Mouse (Mus musculus) cerebellum, adult 2 months (tissue): Measurements from ENCODE around the gene Rarg. TPM values are rescaled to one million over a fixed set of nuclear protein-coding genes. Genes with fewer than 3 reads are reported as not detected.

Experiments used
- DNase-seq, 2 experiments: peaks; one replicate each; pipeline ENCODE4 v3.0.0; 2021
- H3K27ac ChIP-seq: fragments of 200-500 bp; 2 replicates; pipeline ENCODE4 v1.5.1; 2012; ENCODE audit warnings: low read length, control low read depth, inconsistent platforms; ENCODE audit not compliant: insufficient read depth
- H3K27me3 ChIP-seq: fragments of 200-500 bp; 2 replicates; pipeline ENCODE4 v1.6.1; 2012; ENCODE audit warnings: inconsistent platforms, mild to moderate bottlenecking, low read length, moderate library complexity; ENCODE audit not compliant: control insufficient read depth, insufficient read depth
- H3K4me1 ChIP-seq: fragments of 200-500 bp; 2 replicates; pipeline ENCODE4 v1.6.1; 2011; ENCODE audit warnings: low read length; ENCODE audit not compliant: control insufficient read depth, insufficient read depth
- H3K4me3 ChIP-seq: fragments of 200-500 bp; replicated peaks from 2 replicates; pipeline ENCODE3; 2011; ENCODE audit warnings: mild to moderate bottlenecking, low read depth, low read length, control low read depth; ENCODE audit not compliant: insufficient read depth
- CTCF ChIP-seq: fragments of 200-500 bp; IDR thresholded peaks from 2 replicates; pipeline ENCODE4 v1.5.1; 2011; ENCODE audit warnings: low read depth, mild to moderate bottlenecking, control low read depth, low read length, moderate library complexity, borderline replicate concordance; ENCODE audit not compliant: insufficient read depth
- POLR2A ChIP-seq: fragments of 200-500 bp; IDR thresholded peaks from 2 replicates; pipeline ENCODE4 v1.6.1; 2011; ENCODE audit warnings: low read length, control low read depth, borderline replicate concordance; ENCODE audit not compliant: insufficient read depth
- WGBS: fragments of 180-500 bp; shearing (Covaris S2); methylation state at CpG from one replicate; pipeline ENCODE4 v1.1.7; 2018; 5-methylcytosine and 5-hydroxymethylcytosine counted together
- polyA plus RNA-seq: library from polyadenylated mRNA; depleted of rRNA; stranded (reverse); fragments of >200 nt; gene quantifications from 2 replicates; pipeline ENCODE4 v1.2.3, GENCODE M21; 2012

Gene Rarg
- polyA plus RNA-seq, 1 experiment = 12.8 TPM

DNA sequence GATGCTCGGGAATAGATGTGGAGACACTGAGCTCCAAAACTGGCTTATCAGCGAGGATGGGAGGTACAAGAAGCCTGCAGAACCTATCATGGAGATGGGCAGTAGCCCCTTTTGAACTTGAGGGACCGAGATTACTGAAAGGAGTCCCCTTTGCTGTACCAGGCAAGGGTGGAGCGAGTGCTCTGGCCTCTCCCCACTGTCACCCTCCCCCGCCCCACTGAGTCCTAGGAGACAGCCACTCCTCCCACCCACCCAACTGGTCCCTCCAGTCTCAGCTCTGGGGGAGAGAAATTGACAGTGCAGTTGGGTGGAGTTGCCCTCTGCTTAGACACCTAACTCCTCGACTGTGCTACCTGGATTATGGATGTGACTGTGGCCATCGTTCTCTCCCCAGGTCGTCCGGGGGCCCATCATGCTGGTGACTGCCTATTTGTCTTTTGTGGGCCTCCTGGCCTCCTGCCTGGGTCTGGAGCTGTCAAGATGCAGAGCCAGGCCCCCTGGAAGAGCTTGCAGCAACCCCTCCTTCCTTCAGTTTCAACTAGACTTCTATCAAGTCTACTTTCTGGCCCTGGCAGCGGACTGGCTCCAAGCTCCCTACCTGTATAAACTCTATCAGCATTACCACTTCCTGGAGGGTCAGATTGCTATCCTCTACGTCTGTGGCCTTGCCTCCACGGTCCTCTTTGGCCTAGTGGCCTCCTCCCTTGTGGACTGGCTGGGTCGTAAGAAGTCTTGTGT, 22.6 kb upstream of the Rarg start:
- H3K27me3 ChIP-seq = no peaks in the 10 kb centered on the region
- peak overlapping the region; percentile 73 for H3K27ac ChIP-seq
- peaks cover 8% of the 10 kb centered on the region; the same call in 1 of the 2 replicates for H3K4me1 ChIP-seq
- peak in 1 of 2 experiments; percentile 17 for DNase-seq
- TF ChIP-seq CTCF = no peak
- no peak for TF ChIP-seq POLR2A
- H3K4me3 ChIP-seq = peak overlapping the region; percentile 71
- WGBS = 23% methylated on average over 13 of the region's 13 CpGs

- under 1% methylated on average over 65 of the region's 65 CpGs for WGBS
- no peaks in the 10 kb centered on the region for H3K27me3 ChIP-seq
- peak; percentile 90 to 91 for DNase-seq
- TF ChIP-seq POLR2A (peak; percentile 84), CTCF (peak; percentile 20; the same call in 1 of the 2 replicates)
- H3K4me1 ChIP-seq = peaks cover 8% of the 10 kb centered on the region; the same call in 1 of the 2 replicates
- H3K27ac ChIP-seq = peak within 1 kb of the TSS; percentile 73
- H3K4me3 ChIP-seq = peak within 1 kb of the TSS; percentile 71
Observed at GRCm38 (mm10) chr15:102279092-102279782, 21.9 kb upstream of the Rarg start, which contains the start of gene Mfsd5. TSS of gene Mfsd5 (plus strand) at chr15:102279454.

GRCm38 (mm10) chr15:102278726-102279091, 21.4 kb upstream of the Rarg start:
- H3K4me3 ChIP-seq = peak overlapping the region; percentile 71

DNA sequence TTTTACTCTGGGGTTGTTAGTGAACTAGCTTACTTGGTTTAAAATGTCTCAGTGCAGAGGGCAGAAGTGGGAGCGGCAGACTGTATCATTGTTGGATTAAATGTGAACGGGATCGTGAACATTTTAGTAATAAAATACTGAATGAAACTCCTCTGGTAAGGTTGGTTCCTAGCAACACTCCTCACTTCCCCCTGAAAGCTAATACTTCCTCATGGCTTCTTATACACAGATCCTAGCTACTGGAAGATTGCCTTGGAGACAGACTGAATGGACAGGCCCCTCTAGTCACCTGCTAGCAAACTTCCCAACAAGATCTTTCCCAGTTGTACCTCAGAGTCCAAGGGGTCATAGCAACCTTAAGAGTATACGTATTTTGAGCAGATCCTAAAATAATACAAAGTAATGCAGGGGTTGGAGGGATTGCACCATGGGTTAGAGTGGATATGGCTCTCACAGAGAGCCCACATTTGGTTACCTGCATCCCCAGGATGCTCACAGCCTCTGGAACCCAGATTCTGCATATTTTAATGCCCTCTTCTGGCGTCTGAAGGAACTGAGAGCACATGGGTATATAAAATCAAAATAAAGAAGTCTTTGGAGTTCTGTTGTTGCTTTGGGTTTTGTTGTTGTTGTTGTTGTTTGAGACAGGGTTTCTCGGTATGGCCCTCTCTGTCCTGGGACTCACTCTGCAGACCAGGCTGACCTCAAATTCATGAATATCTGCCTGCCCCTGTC, 16.8 kb upstream of the Rarg start:
- H3K27me3 ChIP-seq = no peaks in the 10 kb centered on the region
- H3K4me1 ChIP-seq = no peaks in the 10 kb centered on the region
- no peak for DNase-seq
- no peak overlapping the region for H3K27ac ChIP-seq
- 75% methylated on average over 6 of the region's 6 CpGs for WGBS
- TF ChIP-seq POLR2A (no peak), CTCF (no peak)
- no peak overlapping the region for H3K4me3 ChIP-seq

More at GRCm38 (mm10) chr15:102278726-102279091, 21.4 kb upstream of the Rarg start:
- DNase-seq = no peak
- TF ChIP-seq POLR2A = no peak
- TF ChIP-seq CTCF = no peak
- H3K27me3 ChIP-seq = no peaks in the 10 kb centered on the region
- H3K4me1 ChIP-seq = peaks cover 8% of the 10 kb centered on the region; the same call in 1 of the 2 replicates
- 31% methylated on average over 7 of the region's 7 CpGs for WGBS
- no peak overlapping the region for H3K27ac ChIP-seq

DNA sequence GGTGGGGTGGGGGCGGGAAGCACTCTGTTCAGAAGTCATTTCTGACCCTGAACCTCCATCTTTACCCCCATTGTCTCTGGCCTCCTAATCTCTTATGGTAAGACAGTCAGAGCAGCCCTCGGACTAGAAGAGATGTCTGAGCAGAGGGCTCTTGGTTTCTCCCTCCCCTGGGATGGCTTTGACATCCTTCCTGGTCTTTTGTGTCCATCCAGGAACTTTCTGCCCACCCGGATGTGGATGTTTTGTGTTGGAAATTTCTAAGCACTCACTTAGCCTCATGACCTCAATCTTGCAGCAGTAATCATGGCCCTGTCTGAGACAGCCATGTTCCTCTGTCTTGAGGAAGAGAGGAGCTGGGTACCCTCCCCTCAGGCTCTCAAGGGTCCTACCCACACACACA, 14.1 kb upstream of the Rarg start:
- no peak overlapping the region for H3K27ac ChIP-seq
- TF ChIP-seq CTCF (no peak), POLR2A (no peak)
- no peak overlapping the region for H3K4me3 ChIP-seq
- no peaks in the 10 kb centered on the region for H3K27me3 ChIP-seq
- no peak for DNase-seq
- WGBS = 40% methylated on average over 3 of the region's 3 CpGs
- H3K4me1 ChIP-seq = no peaks in the 10 kb centered on the region

DNA sequence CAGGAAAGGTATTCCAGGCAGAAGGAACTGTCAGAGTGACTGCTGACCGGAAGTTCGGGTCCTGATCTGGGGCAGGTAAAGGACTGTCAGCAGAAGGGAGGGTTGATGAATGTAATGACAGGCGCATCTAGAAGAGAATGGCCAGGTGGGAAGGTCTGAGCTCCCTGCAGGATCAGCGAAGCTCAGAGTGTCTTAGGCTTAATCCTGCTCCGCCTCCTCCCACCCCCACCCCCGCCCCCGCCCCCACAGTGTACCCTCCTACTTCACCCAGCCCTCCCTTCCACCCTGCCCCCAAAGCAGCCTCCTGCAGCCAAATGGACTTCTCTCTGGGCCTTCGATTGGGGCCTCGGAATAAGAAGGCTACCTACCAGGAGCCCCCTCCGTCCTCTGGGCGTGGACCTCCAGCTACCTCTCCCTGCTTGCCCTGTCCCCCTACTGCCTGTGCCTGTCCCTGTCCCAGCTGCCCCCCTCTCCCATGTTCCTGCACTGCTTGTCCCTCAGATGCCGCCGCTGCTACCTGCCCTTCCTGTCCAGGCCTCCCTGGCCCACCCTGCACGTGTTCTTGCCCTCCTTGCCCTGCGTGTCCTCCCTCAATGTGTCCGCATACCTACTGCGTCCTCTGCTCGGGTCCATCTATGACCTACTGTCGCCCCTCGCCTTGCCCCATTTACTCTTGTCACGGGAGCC, 13.1 kb upstream of the Rarg start, which contains the start of gene Gm9918:
Gm9918 (plus strand) TSS at position 290 of the 687 bp plus-strand sequence.
- Histone ChIP-seq H3K4me3 (no peak within 1 kb of the TSS), H3K27ac (no peak within 1 kb of the TSS), H3K4me1 (no peaks in the 10 kb centered on the region), H3K27me3 (no peaks in the 10 kb centered on the region)
- TF ChIP-seq POLR2A (no peak), CTCF (no peak)
- 14% methylated on average over 20 of the region's 21 CpGs for WGBS
- no peak for DNase-seq

DNA sequence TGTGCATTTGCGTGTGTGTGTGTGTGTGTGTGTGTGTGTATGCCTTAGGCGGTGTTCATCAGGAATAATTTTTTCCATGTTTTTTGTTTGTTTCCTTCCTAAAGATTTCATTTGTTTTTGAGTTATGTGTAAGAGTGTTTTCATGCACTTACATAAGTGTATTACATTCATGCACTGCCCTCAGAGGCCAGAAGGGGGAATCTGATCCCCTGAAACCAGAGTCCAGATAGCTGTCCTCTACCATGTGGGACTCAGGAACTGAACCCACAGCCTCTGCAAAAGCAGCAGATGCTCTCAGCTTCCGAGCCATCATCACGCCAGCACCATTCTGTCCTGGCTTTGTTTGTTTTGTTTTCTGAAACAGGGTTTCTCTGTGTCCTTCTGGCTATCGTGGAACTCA, 8.2 kb upstream of the Rarg start:
- Histone ChIP-seq H3K4me1 (no peaks in the 10 kb centered on the region), H3K27me3 (no peaks in the 10 kb centered on the region), H3K4me3 (no peak overlapping the region), H3K27ac (no peak overlapping the region)
- 86% methylated on average over 5 of the region's 5 CpGs for WGBS
- TF ChIP-seq CTCF (no peak), POLR2A (no peak)
- DNase-seq = no peak

- H3K27me3 ChIP-seq = no peaks in the 10 kb centered on the region
- no peaks in the 10 kb centered on the region for H3K4me1 ChIP-seq
- TF ChIP-seq POLR2A (no peak), CTCF (no peak)
- no peak overlapping the region for H3K4me3 ChIP-seq
- no peak overlapping the region for H3K27ac ChIP-seq
- WGBS = 72% methylated on average over 2 of the region's 2 CpGs
- DNase-seq = no peak
Observed at GRCm38 (mm10) chr15:102263037-102263436, 5.7 kb upstream of the Rarg start.
